Mouse (Mus musculus) midbrain, embryonic 11.5 days (tissue): ENCODE measurements at regions not wholly inside any gene's neighbourhood (a gene's known extent, or its start where the extent isn't known, plus 50 kb on each side); places are given as distances from the start of the nearest gene placed in this dataset.

Experiments used
- ATAC-seq: fragments of 200-750 bp; cut with Nextera tagmentation; 2 replicates; pipeline ENCODE4 v1.8.0; 2017; ENCODE audit warnings: moderate TSS enrichment, moderate library complexity; ENCODE audit not compliant: low FRiP score
- DNase-seq: peaks from one replicate; pipeline ENCODE4 v3.0.0; 2015; ENCODE audit warnings: low spot score; ENCODE audit errors: missing footprints
- H3K27ac ChIP-seq: fragments of 300-500 bp; sonication (generic); 2 replicates; pipeline ENCODE4 v1.5.1; 2014; ENCODE audit warnings: low read depth, low read length
- H3K27me3 ChIP-seq: fragments of 300-500 bp; sonication (generic); 2 replicates; pipeline ENCODE4 v1.6.1; 2014; ENCODE audit warnings: mild to moderate bottlenecking, low read length, moderate library complexity, mixed read lengths; ENCODE audit not compliant: control insufficient read depth, insufficient read depth
- H3K36me3 ChIP-seq: fragments of 300-500 bp; sonication (generic); 2 replicates; pipeline ENCODE4 v1.6.1; 2014; ENCODE audit warnings: mild to moderate bottlenecking, low read length, moderate library complexity, mixed read lengths; ENCODE audit not compliant: control insufficient read depth, insufficient read depth
- H3K4me1 ChIP-seq: fragments of 300-500 bp; sonication (generic); 2 replicates; pipeline ENCODE4 v1.6.1; 2014; ENCODE audit warnings: low read length; ENCODE audit not compliant: control insufficient read depth, insufficient read depth
- H3K4me2 ChIP-seq: fragments of 300-500 bp; sonication (generic); 2 replicates; pipeline ENCODE4 v1.6.1; 2014; ENCODE audit warnings: mild to moderate bottlenecking, moderate library complexity
- H3K4me3 ChIP-seq: fragments of 300-500 bp; sonication (generic); 2 replicates; pipeline ENCODE4 v1.5.1; 2014; ENCODE audit warnings: low read depth, low read length
- H3K9ac ChIP-seq: fragments of 300-500 bp; sonication (generic); 2 replicates; pipeline ENCODE4 v1.6.1; 2014; ENCODE audit warnings: low read length
- H3K9me3 ChIP-seq: fragments of 300-500 bp; sonication (generic); 2 replicates; pipeline ENCODE4 v1.6.1; 2016; ENCODE audit warnings: low read length; ENCODE audit not compliant: control insufficient read depth
- WGBS: fragments of 180-500 bp; shearing (Covaris S2); extraction: QIAGEN DNeasy Blood & Tissue Kit; methylation state at CpG from one replicate; pipeline ENCODE4 v1.1.7; 2014; 5-methylcytosine and 5-hydroxymethylcytosine counted together

DNA sequence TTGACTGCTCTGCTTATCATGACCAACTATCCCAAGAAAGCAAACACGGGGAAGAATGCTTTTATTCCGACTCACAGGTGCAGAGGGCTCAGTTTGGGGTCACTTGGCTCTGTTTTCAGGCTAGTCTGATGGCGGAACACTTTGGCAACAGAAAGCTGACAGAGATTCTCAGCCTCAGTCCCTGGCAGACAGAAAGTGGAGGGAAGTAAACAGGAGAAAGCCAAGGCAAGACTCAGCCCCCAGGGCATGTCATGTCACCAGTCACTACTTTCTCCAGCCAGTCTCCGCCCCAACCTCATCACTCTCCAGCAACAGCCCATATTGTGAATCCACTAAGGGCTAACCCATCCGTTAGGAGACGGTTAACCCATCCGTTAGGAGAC lies 166.2 kb upstream of the Dio3 start:
- Histone ChIP-seq H3K27me3 (no peaks in the 10 kb centered on the region), H3K27ac (no peak overlapping the region), H3K4me3 (no peak overlapping the region), H3K4me1 (peaks cover 2% of the 10 kb centered on the region; the same call in 1 of the 2 replicates), H3K9ac (no peak overlapping the region), H3K4me2 (no peak overlapping the region), H3K9me3 (no peaks in the 10 kb centered on the region), H3K36me3 (no peaks in the 10 kb centered on the region)
- ATAC-seq (no peak), DNase-seq (no peak)
- WGBS, result 89% methylated on average over 7 of the region's 7 CpGs

DNA sequence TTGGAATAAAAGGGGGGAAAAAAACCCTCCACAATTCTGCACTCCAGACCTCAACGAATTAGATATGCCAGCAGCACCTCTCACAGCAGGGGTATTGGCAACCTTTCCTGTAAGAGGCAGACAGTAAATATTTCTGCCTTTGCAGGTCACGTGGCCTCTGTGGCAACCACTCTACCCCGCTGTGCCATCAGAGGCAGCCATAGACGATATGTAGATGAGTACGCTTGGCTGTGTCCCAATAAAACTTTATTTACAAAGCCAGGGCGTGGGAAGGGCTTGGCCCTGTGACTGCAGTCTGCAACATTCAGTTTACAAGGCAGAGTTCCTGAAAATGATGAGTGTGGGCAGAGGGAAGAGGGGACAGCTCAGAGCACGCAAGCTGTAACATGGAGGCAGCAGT lies 158.7 kb upstream of the Dio3 start:
- no peak for ATAC-seq
- no peaks in the 10 kb centered on the region for H3K4me1 ChIP-seq
- H3K9me3 ChIP-seq, result no peaks in the 10 kb centered on the region
- H3K36me3 ChIP-seq, result no peaks in the 10 kb centered on the region
- no peak for DNase-seq
- no peak overlapping the region for H3K9ac ChIP-seq
- 76% methylated on average over 7 of the region's 7 CpGs for WGBS
- H3K27ac ChIP-seq, result no peak overlapping the region
- H3K4me3 ChIP-seq, result no peak overlapping the region
- no peaks in the 10 kb centered on the region for H3K27me3 ChIP-seq
- no peak overlapping the region for H3K4me2 ChIP-seq

DNA sequence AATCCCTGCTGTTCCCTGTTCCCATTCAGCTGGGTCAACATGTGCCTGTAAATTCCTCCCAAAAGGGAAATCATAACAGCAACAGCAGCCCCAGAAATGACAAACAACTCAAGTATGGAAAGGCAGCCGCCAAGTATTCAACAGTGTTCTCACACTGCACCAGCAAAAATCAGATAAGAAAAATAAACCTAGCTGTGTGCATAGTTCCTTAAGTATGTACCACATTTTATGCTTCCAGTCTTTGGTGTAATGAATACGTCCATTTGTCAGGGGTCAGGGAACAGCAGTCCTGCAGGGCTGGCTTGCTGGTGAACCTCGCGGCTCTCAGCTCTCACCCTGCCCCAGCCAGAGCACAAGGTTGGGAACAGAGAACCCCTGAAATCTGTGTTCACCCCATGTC lies 155.9 kb upstream of the Dio3 start:
- no peaks in the 10 kb centered on the region for H3K36me3 ChIP-seq
- H3K27me3 ChIP-seq, result no peaks in the 10 kb centered on the region
- no peak overlapping the region for H3K9ac ChIP-seq
- ATAC-seq (no peak), DNase-seq (no peak)
- no peak overlapping the region for H3K4me3 ChIP-seq
- no peaks in the 10 kb centered on the region for H3K9me3 ChIP-seq
- WGBS, result 77% methylated on average over 4 of the region's 4 CpGs
- H3K4me2 ChIP-seq, result no peak overlapping the region
- H3K4me1 ChIP-seq, result no peaks in the 10 kb centered on the region
- H3K27ac ChIP-seq, result no peak overlapping the region

DNA sequence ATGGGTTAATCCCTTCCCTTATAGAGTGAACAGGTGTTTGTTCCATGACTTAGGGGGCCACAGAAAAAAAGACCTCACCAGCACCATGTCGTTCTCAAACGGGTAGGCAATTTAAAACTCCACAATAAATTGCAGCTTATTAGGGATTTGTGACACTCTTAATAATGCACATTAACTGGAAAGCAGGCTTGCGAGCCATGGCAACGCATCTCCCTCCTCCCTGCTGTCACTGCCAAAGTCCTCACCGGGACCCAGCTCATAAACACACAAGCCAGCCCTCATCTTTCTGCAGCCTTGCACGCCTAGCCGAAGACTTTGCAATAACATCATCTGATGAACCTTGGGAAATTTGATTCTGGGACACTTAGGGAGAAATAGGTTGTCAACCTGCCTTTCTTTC lies 152.3 kb upstream of the Dio3 start:
- WGBS, result 77% methylated on average over 7 of the region's 7 CpGs
- no peak for DNase-seq

DNA sequence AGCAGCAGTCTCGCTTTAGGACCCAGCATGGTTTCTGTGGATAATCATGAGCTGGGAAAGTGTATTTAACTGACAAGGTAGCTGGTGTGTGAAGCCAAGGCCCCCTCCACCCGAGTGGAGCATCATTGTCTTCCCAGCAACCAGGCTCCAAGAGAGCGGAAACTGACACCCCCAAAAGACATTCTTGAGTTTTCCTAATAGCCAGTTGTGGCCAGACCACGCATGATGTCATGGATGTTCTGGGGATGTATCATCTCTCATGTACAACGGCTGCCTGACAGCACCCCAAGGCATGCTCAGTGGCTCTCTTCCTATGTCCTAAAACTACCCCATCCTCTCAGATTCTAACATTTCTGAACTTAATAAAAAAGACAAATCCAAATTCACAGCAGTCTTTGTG lies 133.5 kb upstream of the Dio3 start:
- no peak for ATAC-seq

More for the DNA sequence above, 152.3 kb upstream of the Dio3 start:
- Histone ChIP-seq H3K36me3 (no peaks in the 10 kb centered on the region), H3K27me3 (no peaks in the 10 kb centered on the region), H3K9me3 (no peaks in the 10 kb centered on the region), H3K27ac (no peak overlapping the region), H3K4me1 (no peaks in the 10 kb centered on the region), H3K4me3 (no peak overlapping the region), H3K9ac (no peak overlapping the region), H3K4me2 (no peak overlapping the region)
- no peak for ATAC-seq

DNA sequence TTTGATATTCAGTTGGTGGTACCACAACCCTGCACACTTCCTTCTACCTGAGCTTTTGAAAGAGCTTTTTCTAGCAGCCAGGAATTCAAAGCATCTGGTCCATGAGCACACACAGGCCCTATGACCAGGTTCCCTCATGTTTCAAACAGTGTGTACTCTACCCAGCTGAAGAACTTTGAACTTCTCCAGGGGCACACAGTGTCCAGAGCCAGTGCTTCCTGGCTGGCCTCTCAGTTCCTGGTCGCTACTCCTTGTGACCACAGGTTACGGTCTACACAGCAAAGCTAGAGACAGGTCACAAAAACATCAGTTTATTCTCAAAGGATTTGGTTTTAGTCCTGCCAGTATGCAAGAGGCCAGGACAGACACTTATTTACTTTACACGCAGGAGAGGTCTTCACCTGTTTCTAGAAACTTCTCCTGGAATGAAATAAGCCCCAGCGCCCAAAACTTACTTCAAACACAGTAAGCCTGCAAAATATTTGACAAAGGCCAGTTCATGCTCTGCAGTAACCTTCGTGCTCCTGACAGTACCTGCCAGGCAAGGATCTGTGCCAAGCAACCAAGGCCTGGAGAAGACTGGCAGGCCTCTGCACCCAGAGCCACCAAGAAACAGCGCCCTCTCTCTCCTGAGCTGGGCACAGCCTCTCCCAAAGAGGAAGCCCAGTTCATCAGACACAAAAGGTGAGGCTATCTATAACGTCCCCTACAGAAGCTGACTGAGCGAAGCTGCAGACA lies 124.5 kb upstream of the Dio3 start:
- no peaks in the 10 kb centered on the region for H3K9me3 ChIP-seq
- no peak overlapping the region for H3K4me3 ChIP-seq
- DNase-seq, result no peak
- no peaks in the 10 kb centered on the region for H3K27me3 ChIP-seq
- H3K36me3 ChIP-seq, result no peaks in the 10 kb centered on the region
- H3K4me2 ChIP-seq, result no peak overlapping the region
- 86% methylated on average over 8 of the region's 8 CpGs for WGBS
- H3K9ac ChIP-seq, result no peak overlapping the region
- no peaks in the 10 kb centered on the region for H3K4me1 ChIP-seq
- no peak for ATAC-seq
- no peak overlapping the region for H3K27ac ChIP-seq

More for the DNA sequence above, 133.5 kb upstream of the Dio3 start:
- H3K4me2 ChIP-seq, result no peak overlapping the region
- DNase-seq, result no peak
- H3K27me3 ChIP-seq, result no peaks in the 10 kb centered on the region
- H3K9ac ChIP-seq, result no peak overlapping the region
- no peaks in the 10 kb centered on the region for H3K36me3 ChIP-seq
- H3K9me3 ChIP-seq, result no peaks in the 10 kb centered on the region
- no peak overlapping the region for H3K4me3 ChIP-seq
- no peaks in the 10 kb centered on the region for H3K4me1 ChIP-seq
- no peak overlapping the region for H3K27ac ChIP-seq
- 77% methylated on average over 5 of the region's 5 CpGs for WGBS

DNA sequence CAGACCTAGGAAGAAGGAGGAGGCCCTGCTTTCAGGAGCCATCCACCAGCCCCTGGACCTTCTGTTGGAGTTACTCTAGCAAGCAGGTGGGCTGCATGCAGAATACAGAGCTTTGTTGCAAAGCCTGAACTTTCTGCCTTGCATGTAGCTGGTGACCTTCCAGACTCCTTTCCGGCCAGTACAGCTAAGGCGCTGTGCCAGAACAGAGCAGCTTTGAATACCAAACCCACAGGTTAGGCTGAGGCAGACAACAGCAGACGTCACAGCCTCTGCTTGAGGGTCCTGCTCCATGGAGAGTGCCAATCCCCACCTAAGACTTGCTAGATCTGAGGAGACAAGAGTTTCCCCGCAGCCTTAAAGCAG lies 123.9 kb upstream of the Dio3 start:
- no peaks in the 10 kb centered on the region for H3K36me3 ChIP-seq
- H3K27me3 ChIP-seq, result no peaks in the 10 kb centered on the region
- no peak overlapping the region for H3K4me2 ChIP-seq
- DNase-seq, result no peak
- H3K9me3 ChIP-seq, result no peaks in the 10 kb centered on the region
- no peak overlapping the region for H3K27ac ChIP-seq
- ATAC-seq, result no peak
- WGBS, result 77% methylated on average over 4 of the region's 4 CpGs
- no peaks in the 10 kb centered on the region for H3K4me1 ChIP-seq
- no peak overlapping the region for H3K9ac ChIP-seq
- no peak overlapping the region for H3K4me3 ChIP-seq

DNA sequence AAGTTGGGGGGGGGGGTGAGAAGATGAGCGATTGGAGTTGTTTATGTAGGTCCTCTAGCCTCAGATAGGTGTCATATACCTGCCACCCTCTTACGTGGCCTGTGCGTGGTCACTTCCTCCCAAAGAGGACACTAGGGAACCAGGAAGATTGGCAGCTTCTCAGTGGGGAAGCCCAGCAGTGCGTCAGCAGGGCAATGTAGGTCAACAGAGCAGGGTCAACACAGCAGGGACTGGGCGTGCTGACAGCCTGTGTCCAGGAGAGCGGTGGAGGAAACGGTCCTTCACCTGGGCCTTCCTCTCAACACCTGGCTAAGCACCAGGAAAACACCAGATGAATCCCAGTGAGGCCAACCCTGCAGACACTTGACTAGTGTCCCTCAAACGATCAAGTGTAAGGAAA lies 122.4 kb upstream of the Dio3 start:
- Histone ChIP-seq H3K36me3 (no peaks in the 10 kb centered on the region), H3K4me2 (no peak overlapping the region), H3K9ac (no peak overlapping the region), H3K4me3 (no peak overlapping the region), H3K9me3 (no peaks in the 10 kb centered on the region), H3K27ac (no peak overlapping the region), H3K27me3 (no peaks in the 10 kb centered on the region), H3K4me1 (no peaks in the 10 kb centered on the region)
- no peak for DNase-seq
- ATAC-seq, result no peak
- 39% methylated on average over 8 of the region's 8 CpGs for WGBS

DNA sequence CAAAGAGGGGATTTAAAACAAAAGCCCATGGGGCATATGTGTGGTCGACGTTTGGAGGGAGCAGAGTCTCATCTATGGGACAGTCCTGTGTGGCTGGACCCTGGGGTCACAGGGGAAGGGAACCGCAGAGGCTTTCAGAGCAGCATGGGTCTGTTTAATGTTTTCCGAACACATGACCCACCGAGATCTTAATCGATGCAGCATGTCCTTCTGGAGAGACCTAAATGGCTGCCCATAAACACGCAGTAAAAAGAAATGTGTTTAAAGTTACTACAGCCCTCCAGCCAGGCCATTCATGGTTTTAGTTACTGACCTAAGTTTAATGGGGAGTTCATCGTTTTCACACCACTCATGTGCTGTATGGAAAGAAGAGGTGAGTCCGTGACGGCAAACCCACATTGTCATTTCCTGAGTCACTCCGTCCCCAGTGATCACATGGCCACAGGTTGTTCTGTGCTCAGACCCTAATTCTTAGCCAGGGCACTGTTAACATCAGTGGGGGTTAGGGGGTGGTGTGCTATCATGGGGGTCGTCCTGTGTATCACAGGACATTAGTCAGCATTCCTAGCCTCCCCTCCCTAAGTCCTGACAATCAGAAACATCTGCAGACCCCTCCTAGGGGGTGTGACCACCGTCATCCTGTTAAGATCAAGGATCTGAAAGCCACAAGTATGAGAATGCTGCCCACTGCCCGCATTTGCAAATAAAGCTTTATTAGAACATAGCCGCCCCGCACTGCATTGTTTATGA lies 120.7 kb upstream of the Dio3 start:
- Histone ChIP-seq H3K9me3 (no peaks in the 10 kb centered on the region), H3K4me3 (no peak overlapping the region), H3K4me2 (no peak overlapping the region), H3K9ac (no peak overlapping the region), H3K27me3 (no peaks in the 10 kb centered on the region), H3K36me3 (no peaks in the 10 kb centered on the region), H3K27ac (no peak overlapping the region), H3K4me1 (no peaks in the 10 kb centered on the region)
- WGBS, result 73% methylated on average over 16 of the region's 16 CpGs
- DNase-seq (no peak), ATAC-seq (no peak)
